Mouse (Mus musculus): ENCODE results near the gene Prss23. TPM values are rescaled to one million over a fixed set of nuclear protein-coding genes. Genes with fewer than 3 reads are reported as not detected.

The Prss23 gene
- polyA plus RNA-seq, 1 experiment: 98.5 TPM

DNA sequence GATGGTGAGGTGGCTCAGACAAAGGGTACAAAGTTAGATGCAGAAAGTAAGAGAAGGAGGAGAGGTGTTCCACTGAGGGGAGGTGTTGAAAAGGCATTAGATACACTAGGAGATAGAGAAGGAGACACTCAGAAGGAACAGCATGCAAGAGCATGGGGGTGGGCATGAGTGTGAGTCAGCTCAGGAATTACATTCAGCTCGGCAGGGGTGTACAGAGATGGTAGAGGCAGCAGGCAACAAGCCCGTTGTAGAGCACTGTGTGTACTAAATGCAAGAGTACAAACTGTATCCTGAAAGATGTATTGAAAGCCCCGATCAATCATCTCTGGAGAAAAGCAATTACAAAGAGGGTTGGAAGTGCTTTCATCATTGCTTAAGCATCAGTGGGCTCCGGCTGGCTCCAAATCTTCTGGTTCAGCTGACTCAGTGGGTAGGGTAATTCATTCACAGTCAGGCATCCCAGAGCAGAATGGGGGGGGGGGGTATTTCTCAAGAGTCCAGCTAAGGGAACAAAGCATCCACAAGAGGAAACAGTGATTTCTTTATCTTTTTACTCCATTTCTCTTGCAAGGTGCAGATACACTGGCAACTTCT lies 15.0 kb downstream of the Prss23 start:
- no peaks in the 10 kb centered on the region for H3K27me3 ChIP-seq (ENCODE audit: control insufficient read depth, insufficient read depth, insufficient read length)
- TF ChIP-seq SRF (IDR thresholded peaks at IDR 0.05; ENCODE audit: control insufficient read depth, insufficient read length, low read depth): no peak
- TF ChIP-seq E2F4 (IDR thresholded peaks at IDR 0.05; ENCODE audit: insufficient read depth): no peak
- no peak for TF ChIP-seq TCF3 (IDR thresholded peaks at IDR 0.05; ENCODE audit: insufficient read length, low read depth)
- no peak for TF ChIP-seq TCF12 (IDR thresholded peaks at IDR 0.05; ENCODE audit: insufficient read depth, poor library complexity, severe bottlenecking)
- no peak for TF ChIP-seq MAX (IDR thresholded peaks at IDR 0.05; ENCODE audit: low read depth)
- TF ChIP-seq POLR2AphosphoS2 (IDR thresholded peaks at IDR 0.05; ENCODE audit: insufficient read length, low read depth): no peak
- TF ChIP-seq MYOD1 (IDR thresholded peaks at IDR 0.05; ENCODE audit: control insufficient read depth in 1 of 3, insufficient read length in 2 of 3, low read depth in 2 of 3): no peak
- no peak for TF ChIP-seq CEBPB (IDR thresholded peaks at IDR 0.05; ENCODE audit: insufficient read depth, poor library complexity, severe bottlenecking)
- TF ChIP-seq POLR2A (IDR thresholded peaks at IDR 0.05; ENCODE audit: insufficient read length, low read depth): no peak
- TF ChIP-seq REST (IDR thresholded peaks at IDR 0.05; ENCODE audit: insufficient read depth, insufficient read length): no peak
- TF ChIP-seq USF1 (IDR thresholded peaks at IDR 0.05; ENCODE audit: low read depth): no peak
- no peak overlapping the region for H3K4me2 ChIP-seq (ENCODE audit: low read depth)
- H3K79me2 ChIP-seq (ENCODE audit: control insufficient read depth, insufficient read depth): peaks cover 64% of the 10 kb centered on the region
- peaks cover 38% of the 10 kb centered on the region for H3K36me3 ChIP-seq (ENCODE audit: control insufficient read depth, insufficient read depth)
- no peak overlapping the region for H3K4me3 ChIP-seq
- no peak overlapping the region for H3ac ChIP-seq (ENCODE audit: control insufficient read depth, insufficient read length)

DNA sequence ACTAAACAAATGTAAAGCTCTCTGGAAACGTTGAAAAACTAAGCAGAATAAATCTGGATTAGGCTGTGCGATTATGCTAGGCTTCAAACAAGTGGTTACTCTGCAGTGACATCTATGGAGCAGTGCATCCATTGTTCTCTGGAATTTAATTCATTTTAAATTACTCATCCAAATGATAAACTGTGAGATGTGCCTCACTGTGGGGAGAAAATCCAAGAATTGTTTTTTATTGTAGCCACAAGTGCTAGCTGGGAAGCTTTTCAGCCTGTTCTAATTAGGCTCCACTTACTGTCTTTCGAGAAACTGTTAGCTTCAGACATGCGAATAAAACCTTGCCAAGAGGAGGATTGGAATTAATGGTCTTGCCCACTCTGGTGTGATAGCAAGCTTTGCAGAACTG lies 18.3 kb downstream of the Prss23 start:
- no peak overlapping the region for H3K4me3 ChIP-seq
- H3ac ChIP-seq (ENCODE audit: control insufficient read depth, insufficient read length): no peak overlapping the region
- no peak overlapping the region for H3K4me2 ChIP-seq (ENCODE audit: low read depth)
- peaks cover 43% of the 10 kb centered on the region for H3K36me3 ChIP-seq (ENCODE audit: control insufficient read depth, insufficient read depth)
- TF ChIP-seq MAX (IDR thresholded peaks at IDR 0.05; ENCODE audit: low read depth): no peak
- no peak for TF ChIP-seq CEBPB (IDR thresholded peaks at IDR 0.05; ENCODE audit: insufficient read depth, poor library complexity, severe bottlenecking)
- no peak for TF ChIP-seq TCF3 (IDR thresholded peaks at IDR 0.05; ENCODE audit: insufficient read length, low read depth)
- no peak for TF ChIP-seq REST (IDR thresholded peaks at IDR 0.05; ENCODE audit: insufficient read depth, insufficient read length)
- no peak for TF ChIP-seq MYOD1 (IDR thresholded peaks at IDR 0.05; ENCODE audit: control insufficient read depth in 1 of 3, insufficient read length in 2 of 3, low read depth in 2 of 3)
- H3K79me2 ChIP-seq (ENCODE audit: control insufficient read depth, insufficient read depth): peaks cover 31% of the 10 kb centered on the region
- no peaks in the 10 kb centered on the region for H3K27me3 ChIP-seq (ENCODE audit: control insufficient read depth, insufficient read depth, insufficient read length)

- Histone ChIP-seq H3ac (ENCODE audit: control insufficient read depth, insufficient read length) (no peak overlapping the region), H3K4me3 (no peak overlapping the region), H3K79me2 (ENCODE audit: control insufficient read depth, insufficient read depth) (no peaks in the 10 kb centered on the region), H3K36me3 (ENCODE audit: control insufficient read depth, insufficient read depth) (peaks cover under 1% of the 10 kb centered on the region), H3K4me2 (ENCODE audit: low read depth) (peak overlapping the region; percentile 93), H3K27me3 (ENCODE audit: control insufficient read depth, insufficient read depth, insufficient read length) (no peaks in the 10 kb centered on the region)
- TF ChIP-seq USF1 (IDR thresholded peaks at IDR 0.05; ENCODE audit: low read depth) (no peak), TCF12 (IDR thresholded peaks at IDR 0.05; ENCODE audit: insufficient read depth, poor library complexity, severe bottlenecking) (no peak), POLR2A (IDR thresholded peaks at IDR 0.05; ENCODE audit: insufficient read length, low read depth) (no peak), CEBPB (IDR thresholded peaks at IDR 0.05; ENCODE audit: insufficient read depth, poor library complexity, severe bottlenecking) (no peak), TCF3 (IDR thresholded peaks at IDR 0.05; ENCODE audit: insufficient read length, low read depth) (no peak), MAX (IDR thresholded peaks at IDR 0.05; ENCODE audit: low read depth) (no peak), SRF (IDR thresholded peaks at IDR 0.05; ENCODE audit: control insufficient read depth, insufficient read length, low read depth) (no peak), POLR2AphosphoS2 (IDR thresholded peaks at IDR 0.05; ENCODE audit: insufficient read length, low read depth) (no peak), MYOD1 (IDR thresholded peaks at IDR 0.05; ENCODE audit: control insufficient read depth in 1 of 3, insufficient read length in 2 of 3, low read depth in 2 of 3) (no peak), MYOG (IDR thresholded peaks at IDR 0.05; ENCODE audit: control insufficient read depth in 1 of 3, insufficient read depth in 1 of 3, insufficient read length in 2 of 3, low read depth in 2 of 3) (no peak), E2F4 (IDR thresholded peaks at IDR 0.05; ENCODE audit: insufficient read depth) (no peak)
Observed at GRCm38 (mm10) chr7:89499516-89500307, 27.3 kb downstream of the Prss23 start.

GRCm38 (mm10) chr7:89483769-89484568 lies 43.0 kb downstream of the Prss23 start:
- TF ChIP-seq POLR2AphosphoS2 (IDR thresholded peaks at IDR 0.05; ENCODE audit: insufficient read length, low read depth): no peak
- no peak for TF ChIP-seq MYOD1 (IDR thresholded peaks at IDR 0.05; ENCODE audit: control insufficient read depth in 1 of 3, insufficient read length in 2 of 3, low read depth in 2 of 3)
- TF ChIP-seq MYOG (IDR thresholded peaks at IDR 0.05; ENCODE audit: control insufficient read depth in 1 of 3, insufficient read depth in 1 of 3, insufficient read length in 2 of 3, low read depth in 2 of 3): no peak

More at GRCm38 (mm10) chr7:89483769-89484568, 43.0 kb downstream of the Prss23 start:
- H3K4me2 ChIP-seq (ENCODE audit: low read depth): no peak overlapping the region
- H3K27me3 ChIP-seq (ENCODE audit: control insufficient read depth, insufficient read depth, insufficient read length): no peaks in the 10 kb centered on the region
- H3K36me3 ChIP-seq (ENCODE audit: control insufficient read depth, insufficient read depth): no peaks in the 10 kb centered on the region
- H3ac ChIP-seq (ENCODE audit: control insufficient read depth, insufficient read length): no peak overlapping the region
- no peaks in the 10 kb centered on the region for H3K79me2 ChIP-seq (ENCODE audit: control insufficient read depth, insufficient read depth)
- no peak overlapping the region for H3K4me3 ChIP-seq
